Mouse (Mus musculus) left cerebral cortex, postnatal 4 days (tissue): Measurements from ENCODE around the gene Klk1b21. TPM values are rescaled to one million over a fixed set of nuclear protein-coding genes. Genes with fewer than 3 reads are reported as not detected.
"Not testable (repeated sequence)": the region's sequence is repeated elsewhere in the genome, so short reads cannot be mapped to it uniquely, and the experiment has no call there.

Source experiments
- DNase-seq: peaks from one replicate; pipeline ENCODE4 v3.0.0-alpha.2; 2022
- intact Hi-C: fragments of 180-260 bp; cut with DNase I; formaldehyde crosslinking; loops from one replicate; pipeline ENCODE4 v1.15.1; 2025
- total RNA-seq, 2 experiments: library from RNA; stranded (reverse); gene quantifications; 2 replicates each; pipeline ENCODE4 v1.2.3; 2021

Gene Klk1b21
- not detected for total RNA-seq

- intact Hi-C loops, DNase-seq: not testable (repeated sequence)
Measured at GRCm38 (mm10) chr7:44102028-44102427, at the start of gene Klk1b21. Klk1b21 (plus strand) TSS chr7:44102328.

- DNase-seq: no peak
- intact Hi-C loops: no loop called here
Measured at GRCm38 (mm10) chr7:44072117-44072516, 30.0 kb upstream of the Klk1b21 start.

DNA sequence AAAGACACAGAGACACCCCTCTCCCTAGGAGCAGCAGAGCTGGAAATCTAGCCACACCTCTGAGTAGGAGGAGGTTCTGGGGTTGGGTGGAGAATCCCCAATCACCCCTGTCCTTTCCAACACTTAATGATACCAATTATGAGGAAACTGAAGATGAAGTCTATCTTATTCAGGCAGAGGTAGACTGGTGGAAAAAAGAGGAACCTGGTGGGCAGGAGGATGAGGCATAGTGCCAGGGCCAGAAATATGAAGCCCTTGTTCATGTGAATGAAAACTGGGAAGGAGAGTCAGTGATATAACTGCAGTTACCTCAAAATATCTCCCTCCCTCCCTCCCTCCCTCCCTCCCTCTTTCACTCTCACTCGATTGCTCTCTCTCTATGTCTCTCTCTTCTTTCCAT, 24.4 kb upstream of the Klk1b21 start:
- intact Hi-C loops: no loop called here
- DNase-seq: no peak

- no peak for DNase-seq
- intact Hi-C loops: no loop called here
Measured at GRCm38 (mm10) chr7:44096111-44096510, 6.0 kb upstream of the Klk1b21 start.

- intact Hi-C loops: no loop called here
- DNase-seq: no peak
Measured at GRCm38 (mm10) chr7:44112373-44112772, 10.2 kb downstream of the Klk1b21 start, which contains the start of gene Klk1b22. Klk1b22 (plus strand) TSS chr7:44112673.

DNA sequence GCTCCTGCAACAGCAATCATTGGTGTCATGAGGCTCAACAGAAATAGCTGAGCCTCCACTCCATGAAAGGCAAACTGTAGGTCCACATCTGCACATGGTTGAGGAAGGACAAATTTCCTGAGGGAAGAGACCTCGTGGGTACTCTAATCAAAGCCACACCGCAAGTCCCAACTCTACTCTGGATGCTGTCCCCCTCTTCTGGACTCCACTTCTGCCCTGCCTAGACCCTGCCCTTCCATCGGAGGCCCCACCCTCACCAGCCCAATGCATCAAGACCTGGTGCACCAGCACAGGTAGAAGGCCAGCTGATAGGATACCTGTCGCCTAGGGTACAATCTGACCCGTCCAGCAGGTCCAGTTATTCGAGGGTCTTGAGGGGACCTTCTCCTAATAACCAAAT, 21.3 kb downstream of the Klk1b21 start:
- intact Hi-C loops: no loop called here
- DNase-seq: no peak

- DNase-seq: no peak
- intact Hi-C loops: no loop called here
Measured at GRCm38 (mm10) chr7:44136467-44136866, 34.3 kb downstream of the Klk1b21 start, which contains the start of gene Klk1b16. Klk1b16 (plus strand) TSS chr7:44136767.

Other genes with a start within 250 kb of the Klk1b21 start
- not detected for gene Klk4, start 221.2 kb upstream of the Klk1b21 start, total RNA-seq
- gene Klk15, start 168.6 kb upstream of the Klk1b21 start, total RNA-seq: not detected
- not detected for gene Klk1b8, start 151.7 kb upstream of the Klk1b21 start, total RNA-seq
- gene Klk1b1, start 135.6 kb upstream of the Klk1b21 start, total RNA-seq: not detected
- gene Klk1b9, start 126.3 kb upstream of the Klk1b21 start, total RNA-seq: not detected
- not detected for gene Klk1b11, start 106.5 kb upstream of the Klk1b21 start, total RNA-seq
- gene Klk1b26, start 90.2 kb upstream of the Klk1b21 start, total RNA-seq: not detected
- not detected for gene Klk1b27, start 50.0 kb upstream of the Klk1b21 start, total RNA-seq
- gene Klk1b22, start 10.3 kb downstream of the Klk1b21 start, total RNA-seq: not detected
- gene Klk1b16, start 34.4 kb downstream of the Klk1b21 start, total RNA-seq: not detected
- gene Klk1b24, start 85.9 kb downstream of the Klk1b21 start, total RNA-seq: not detected
- not detected for gene Klk1b3, start 95.9 kb downstream of the Klk1b21 start, total RNA-seq
- gene Klk1b4, start 105.1 kb downstream of the Klk1b21 start, total RNA-seq: not detected
- not detected for gene Klk1b5, start 113.6 kb downstream of the Klk1b21 start, total RNA-seq
- gene Klk1, start 123.0 kb downstream of the Klk1b21 start, total RNA-seq: not detected
- not detected for gene Gm36864, start 133.8 kb downstream of the Klk1b21 start, total RNA-seq
- gene 1700028J19Rik, start 144.4 kb downstream of the Klk1b21 start, total RNA-seq: under 1 TPM; 0.64 to 0.82 TPM
- 100 to 1,000 TPM; 169 to 191 TPM for gene 2410002F23Rik, start 144.4 kb downstream of the Klk1b21 start, total RNA-seq
- not detected for gene Acp4, start 155.1 kb downstream of the Klk1b21 start, total RNA-seq
- gene Gm15517, start 159.1 kb downstream of the Klk1b21 start, total RNA-seq: not detected
- 1 to 10 TPM; 2.5 to 2.8 TPM for gene Clec11a, start 204.6 kb downstream of the Klk1b21 start, total RNA-seq
- gene Shank1, start 207.9 kb downstream of the Klk1b21 start, total RNA-seq: 100 to 1,000 TPM; 299 to 336 TPM